Mouse (Mus musculus) left cerebral cortex, postnatal 25 days (tissue): ENCODE measurements around the gene Gm42420. TPM values are rescaled to one million over a fixed set of nuclear protein-coding genes. Genes with fewer than 3 reads are reported as not detected.

ENCODE experiments used
- DNase-seq, 2 experiments: peaks; one replicate each; pipeline ENCODE4 v3.0.0; 2022; ENCODE audit warnings: low spot score in 2 of 2, mixed read lengths in 1 of 2
- intact Hi-C: fragments of 180-260 bp; cut with DNase I; formaldehyde crosslinking; loops from one replicate; pipeline ENCODE4 v1.15.1; 2025
- total RNA-seq, 2 experiments: library from RNA; stranded (reverse); gene quantifications; 2 replicates each; pipeline ENCODE4 v1.2.3; 2021

Gene Gm42420
- total RNA-seq, 2 experiments from 2014 or later: 0.80 TPM; not detected in 1

- intact Hi-C loops: loop anchor here (1.0 kb wide), 1 partner anchor 99 kb away; no protein-coding TSS in a partner anchor
- DNase-seq: peak; percentile 88 to 95
These were observed 23.2 kb upstream of the Gm42420 start for GRCm38 (mm10) chr6:39562166-39563015.

GRCm38 (mm10) chr6:39567528-39567927 lies 18.0 kb upstream of the Gm42420 start:
- peak in 1 of 2 experiments; percentile 55 for DNase-seq
- intact Hi-C loops: loop anchor here (1.0 to 5.0 kb wide), 2 partner anchors 104 to 150 kb away; no protein-coding TSS in a partner anchor

- DNase-seq: no peak
- intact Hi-C loops: no loop called here
These were observed 15.1 kb upstream of the Gm42420 start for GRCm38 (mm10) chr6:39570426-39570825.

GRCm38 (mm10) chr6:39573791-39574554 lies 11.6 kb upstream of the Gm42420 start, which contains the start of gene Adck2:
Gene Adck2 (plus strand): TSS chr6:39573873.
- peak; percentile 78 to 87 for DNase-seq
- intact Hi-C loops: no loop called here

- intact Hi-C loops: no loop called here
- no peak for DNase-seq
These were observed 11.0 kb upstream of the Gm42420 start for GRCm38 (mm10) chr6:39574555-39574869.

GRCm38 (mm10) chr6:39574951-39575350 lies 10.6 kb upstream of the Gm42420 start:
- no peak for DNase-seq
- intact Hi-C loops: no loop called here

GRCm38 (mm10) chr6:39579552-39579951 lies 6.0 kb upstream of the Gm42420 start:
- peak in 1 of 2 experiments; percentile 84 for DNase-seq
- intact Hi-C loops: no loop called here

GRCm38 (mm10) chr6:39580558-39580957 lies 5.0 kb upstream of the Gm42420 start:
- no peak for DNase-seq
- intact Hi-C loops: no loop called here

- no peak for DNase-seq
- intact Hi-C loops: no loop called here
These were observed 4.3 kb upstream of the Gm42420 start for GRCm38 (mm10) chr6:39581087-39581784.

- no peak for DNase-seq
- intact Hi-C loops: no loop called here
These were observed 5.9 kb downstream of the Gm42420 start for GRCm38 (mm10) chr6:39591481-39591880.

GRCm38 (mm10) chr6:39592401-39593214 lies 7.1 kb downstream of the Gm42420 start, which contains the start of gene Ndufb2:
Gene Ndufb2 (plus strand): TSS chr6:39592574.
- peak; percentile 96 to 97 for DNase-seq
- intact Hi-C loops: no loop called here

GRCm38 (mm10) chr6:39600851-39601250 lies 15.3 kb downstream of the Gm42420 start:
- intact Hi-C loops: no loop called here
- DNase-seq: no peak

- no peak for DNase-seq
- intact Hi-C loops: no loop called here
These were observed 16.3 kb downstream of the Gm42420 start for GRCm38 (mm10) chr6:39601828-39602227.

GRCm38 (mm10) chr6:39604565-39604964 lies 19.0 kb downstream of the Gm42420 start:
- intact Hi-C loops: no loop called here
- DNase-seq: peak; percentile 25 to 62

GRCm38 (mm10) chr6:39606056-39606455 lies 20.5 kb downstream of the Gm42420 start:
- intact Hi-C loops: loop anchor here (5.0 kb wide), 1 partner anchor 176 kb away; no protein-coding TSS in a partner anchor
- DNase-seq: no peak

GRCm38 (mm10) chr6:39606862-39607261 lies 21.3 kb downstream of the Gm42420 start:
- intact Hi-C loops: loop anchor here (5.0 kb wide), 1 partner anchor 175 kb away; no protein-coding TSS in a partner anchor
- no peak for DNase-seq

GRCm38 (mm10) chr6:39607365-39607764 lies 21.8 kb downstream of the Gm42420 start:
- intact Hi-C loops: loop anchor here (5.0 kb wide), 1 partner anchor 175 kb away; no protein-coding TSS in a partner anchor
- no peak for DNase-seq

GRCm38 (mm10) chr6:39610207-39610606 lies 24.7 kb downstream of the Gm42420 start:
- no peak for DNase-seq
- intact Hi-C loops: no loop called here

- no peak for DNase-seq
- intact Hi-C loops: no loop called here
These were observed 25.7 kb downstream of the Gm42420 start for GRCm38 (mm10) chr6:39611296-39611695.
